Mouse (Mus musculus): ENCODE data around the gene Foxp3. TPM values are rescaled to one million over a fixed set of nuclear protein-coding genes. Genes with fewer than 3 reads are reported as not detected.

Gene Foxp3
- polyA plus RNA-seq, 1 experiment from 2014 or later, result 0.21 TPM

DNA sequence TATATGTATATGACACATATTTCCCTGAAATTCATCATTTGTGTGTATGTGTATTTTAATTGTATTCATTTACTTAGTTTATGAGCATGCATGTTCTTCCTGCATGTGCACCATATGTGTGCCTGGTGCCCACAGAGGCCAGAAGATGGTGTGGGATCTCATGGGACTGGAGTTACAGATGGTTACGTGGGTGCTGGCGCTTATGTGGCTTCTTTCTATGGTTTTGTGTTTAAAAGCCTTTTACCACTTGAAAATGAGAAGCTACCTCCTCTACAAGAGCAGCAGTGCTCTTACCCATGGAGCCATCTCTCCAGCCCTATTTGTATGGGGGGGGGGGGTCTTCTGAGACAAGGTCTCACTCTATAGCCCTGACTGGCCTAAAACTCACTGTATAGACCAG lies 7.7 kb downstream of the Foxp3 start:
- H3K27me3 ChIP-seq, result no peaks in the 10 kb centered on the region
- H3K9me3 ChIP-seq, result no peaks in the 10 kb centered on the region
- H3K4me1 ChIP-seq (replicated peaks), result no peaks in the 10 kb centered on the region
- no peak for ATAC-seq (ENCODE audit: low FRiP score)
- H3K4me2 ChIP-seq, result no peak overlapping the region
- H3K27ac ChIP-seq, result no peak overlapping the region
- H3K4me3 ChIP-seq, result no peak overlapping the region
- WGBS, result 93% methylated on average over 2 of the region's 2 CpGs
- no peak overlapping the region for H3K9ac ChIP-seq
- H3K36me3 ChIP-seq, result peaks cover 9% of the 10 kb centered on the region; the same call in 1 of the 2 replicates

DNA sequence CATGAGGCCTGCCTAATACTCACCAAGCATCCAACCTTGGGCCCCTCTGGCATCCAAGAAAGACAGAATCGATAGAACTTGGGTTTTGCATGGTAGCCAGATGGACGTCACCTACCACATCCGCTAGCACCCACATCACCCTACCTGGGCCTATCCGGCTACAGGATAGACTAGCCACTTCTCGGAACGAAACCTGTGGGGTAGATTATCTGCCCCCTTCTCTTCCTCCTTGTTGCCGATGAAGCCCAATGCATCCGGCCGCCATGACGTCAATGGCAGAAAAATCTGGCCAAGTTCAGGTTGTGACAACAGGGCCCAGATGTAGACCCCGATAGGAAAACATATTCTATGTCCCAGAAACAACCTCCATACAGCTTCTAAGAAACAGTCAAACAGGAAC lies 10.4 kb downstream of the Foxp3 start:
- Histone ChIP-seq H3K27ac (no peak overlapping the region), H3K27me3 (no peaks in the 10 kb centered on the region), H3K4me2 (no peak overlapping the region), H3K36me3 (peaks cover 16% of the 10 kb centered on the region), H3K9ac (no peak overlapping the region), H3K4me1 (replicated peaks) (no peaks in the 10 kb centered on the region), H3K4me3 (no peak overlapping the region), H3K9me3 (no peaks in the 10 kb centered on the region)
- 97% methylated on average over 11 of the region's 11 CpGs for WGBS
- ATAC-seq (ENCODE audit: low FRiP score), result no peak

DNA sequence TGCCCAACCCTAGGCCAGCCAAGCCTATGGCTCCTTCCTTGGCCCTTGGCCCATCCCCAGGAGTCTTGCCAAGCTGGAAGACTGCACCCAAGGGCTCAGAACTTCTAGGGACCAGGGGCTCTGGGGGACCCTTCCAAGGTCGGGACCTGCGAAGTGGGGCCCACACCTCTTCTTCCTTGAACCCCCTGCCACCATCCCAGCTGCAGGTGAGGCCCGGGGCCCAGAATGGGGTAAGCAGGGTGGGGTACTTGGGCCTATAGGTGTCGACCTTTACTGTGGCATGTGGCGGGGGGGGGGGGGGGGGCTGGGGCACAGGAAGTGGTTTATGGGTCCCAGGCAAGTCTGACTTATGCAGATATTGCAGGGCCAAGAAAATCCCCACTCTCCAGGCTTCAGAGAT lies 12.9 kb downstream of the Foxp3 start:
- no peak overlapping the region for H3K9ac ChIP-seq
- peaks cover 26% of the 10 kb centered on the region for H3K36me3 ChIP-seq
- no peak overlapping the region for H3K27ac ChIP-seq
- no peak for ATAC-seq (ENCODE audit: low FRiP score)
- H3K4me1 ChIP-seq (replicated peaks), result no peaks in the 10 kb centered on the region
- H3K9me3 ChIP-seq, result no peaks in the 10 kb centered on the region
- H3K27me3 ChIP-seq, result no peaks in the 10 kb centered on the region
- 96% methylated on average over 4 of the region's 5 CpGs for WGBS
- H3K4me2 ChIP-seq, result no peak overlapping the region
- H3K4me3 ChIP-seq, result no peak overlapping the region

DNA sequence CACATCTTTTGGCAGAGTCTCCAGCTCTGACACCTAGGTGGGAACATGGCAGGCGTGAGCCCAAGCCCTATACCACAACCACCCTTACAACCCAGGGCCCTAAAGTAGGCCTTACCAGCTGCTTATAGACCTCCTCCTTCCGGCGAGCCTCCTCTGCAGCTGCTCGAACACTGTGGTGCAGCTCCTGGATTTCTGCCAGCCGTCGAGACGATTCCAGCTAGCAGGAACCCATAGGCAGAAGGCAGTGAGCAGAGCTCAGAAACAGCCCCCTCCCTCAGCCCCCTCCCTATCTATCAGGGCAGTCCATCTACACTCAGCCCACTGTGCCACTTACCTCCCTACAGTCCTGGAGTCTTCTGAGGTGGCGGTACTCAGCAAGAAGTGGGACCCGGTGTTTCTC lies 21.9 kb downstream of the Foxp3 start:
- Histone ChIP-seq H3K4me2 (no peak overlapping the region), H3K27me3 (no peaks in the 10 kb centered on the region), H3K9me3 (no peaks in the 10 kb centered on the region), H3K4me1 (replicated peaks) (no peaks in the 10 kb centered on the region), H3K27ac (no peak overlapping the region), H3K4me3 (no peak overlapping the region), H3K36me3 (peaks cover 68% of the 10 kb centered on the region), H3K9ac (no peak overlapping the region)
- ATAC-seq (ENCODE audit: low FRiP score), result no peak
- WGBS, result 87% methylated on average over 9 of the region's 9 CpGs

DNA sequence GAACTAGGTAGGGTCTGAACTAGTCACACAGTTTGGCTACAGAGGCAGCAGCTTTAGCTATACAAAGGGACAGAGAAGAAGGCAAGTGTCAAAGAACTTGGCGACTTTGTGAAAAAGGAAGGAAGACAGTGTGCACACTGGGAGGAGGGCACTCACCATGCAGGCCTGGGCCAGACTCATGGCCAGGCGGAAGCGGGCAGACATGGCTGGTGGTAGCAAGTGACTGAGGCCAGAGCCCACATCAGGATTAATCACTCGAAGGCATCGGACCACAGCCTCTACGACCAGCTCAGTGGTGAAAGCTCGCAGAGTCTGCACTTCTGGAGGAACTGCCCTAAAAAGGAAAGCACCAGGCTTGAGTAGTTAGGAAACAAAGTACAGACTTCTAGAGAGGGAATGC lies 30.6 kb downstream of the Foxp3 start:
- H3K4me1 ChIP-seq (replicated peaks), result peaks cover 11% of the 10 kb centered on the region
- no peak overlapping the region for H3K9ac ChIP-seq
- H3K36me3 ChIP-seq, result peaks cover 5% of the 10 kb centered on the region
- ATAC-seq (ENCODE audit: low FRiP score), result no peak
- 94% methylated on average over 7 of the region's 7 CpGs for whole genome bisulfite sequencing
- H3K9me3 ChIP-seq, result no peaks in the 10 kb centered on the region
- peaks cover 4% of the 10 kb centered on the region; the same call in 1 of the 2 replicates for H3K27me3 ChIP-seq
- no peak overlapping the region for H3K27ac ChIP-seq
- no peak overlapping the region for H3K4me3 ChIP-seq
- peak overlapping the region; percentile 53 for H3K4me2 ChIP-seq

DNA sequence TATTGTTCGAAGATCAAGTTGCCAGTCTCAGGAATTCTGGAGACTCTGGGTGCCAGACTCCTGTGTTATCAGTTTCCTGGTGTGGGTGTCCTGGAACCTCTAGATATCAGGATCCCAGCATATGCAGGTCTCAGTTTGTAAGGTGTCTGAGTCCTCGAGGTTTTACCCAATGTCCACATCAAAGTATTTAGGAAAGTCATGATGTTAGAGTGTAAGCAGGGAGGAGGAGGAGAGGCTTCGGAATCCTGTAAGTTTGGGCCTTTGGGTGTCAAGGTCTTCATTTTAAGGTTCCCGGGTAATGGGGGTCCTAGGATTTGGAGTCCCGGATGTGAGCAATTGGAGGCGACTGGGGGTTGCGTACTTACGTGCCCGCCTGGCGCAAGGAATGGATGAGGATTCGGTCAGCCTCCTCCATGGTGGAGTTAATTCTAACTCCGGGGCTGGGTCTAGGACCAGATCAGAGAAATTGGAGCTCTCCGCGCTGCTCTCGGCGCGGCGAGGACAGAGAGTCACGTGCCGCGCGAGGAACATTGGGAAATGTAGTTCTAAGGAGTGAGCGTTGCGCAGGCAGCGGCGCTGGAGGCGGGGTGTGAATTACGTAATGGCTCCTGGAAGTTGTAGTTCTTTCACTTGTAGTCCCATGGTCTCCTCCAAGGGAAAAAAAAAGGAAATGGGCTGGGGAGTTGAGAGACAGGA lies 31.6 kb downstream of the Foxp3 start, which contains the start of gene Ccdc22:
TSS of gene Ccdc22 (minus strand) at position 639 of the 696 bp plus-strand sequence.
- 21% methylated on average over 28 of the region's 28 CpGs for WGBS
- H3K27ac ChIP-seq, result peak within 1 kb of the TSS; percentile 52; the same call in 1 of the 2 replicates
- peak; percentile 91 for ATAC-seq (ENCODE audit: low FRiP score)

DNA sequence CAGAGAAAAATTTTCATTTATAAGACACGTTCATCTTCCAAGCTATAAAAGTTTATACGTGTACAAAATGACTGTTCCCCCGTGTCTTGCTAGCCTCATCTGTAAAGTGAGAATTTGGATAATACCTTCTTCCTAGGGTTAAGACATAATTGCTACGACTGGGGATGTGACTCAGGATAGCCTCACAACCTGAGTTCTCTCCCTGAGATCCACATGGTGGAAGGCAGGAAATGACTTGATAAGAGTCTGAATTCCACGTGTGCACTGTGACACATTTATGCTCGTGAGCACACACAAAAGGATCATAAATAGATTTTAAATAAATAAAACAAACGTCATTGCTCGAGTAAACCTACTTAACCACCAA lies 32.1 kb downstream of the Foxp3 start:
- Histone ChIP-seq H3K27me3 (peaks cover 4% of the 10 kb centered on the region; the same call in 1 of the 2 replicates), H3K9ac (no peak overlapping the region), H3K36me3 (no peaks in the 10 kb centered on the region), H3K9me3 (no peaks in the 10 kb centered on the region), H3K4me1 (replicated peaks) (peaks cover 11% of the 10 kb centered on the region), H3K4me2 (no peak overlapping the region), H3K27ac (no peak overlapping the region), H3K4me3 (no peak overlapping the region)
- 45% methylated on average over 8 of the region's 8 CpGs for WGBS
- peak; percentile 41 for ATAC-seq (ENCODE audit: low FRiP score)

More for the DNA sequence above, 31.6 kb downstream of the Foxp3 start, which contains the start of gene Ccdc22:
- no peaks in the 10 kb centered on the region for H3K9me3 ChIP-seq
- peak within 1 kb of the TSS; percentile 53 for H3K4me2 ChIP-seq
- H3K4me1 ChIP-seq (replicated peaks), result peaks cover 11% of the 10 kb centered on the region
- no peaks in the 10 kb centered on the region for H3K36me3 ChIP-seq
- peak within 1 kb of the TSS; percentile 47 for H3K4me3 ChIP-seq
- peaks cover 4% of the 10 kb centered on the region; the same call in 1 of the 2 replicates for H3K27me3 ChIP-seq
- peak within 1 kb of the TSS; percentile 64 for H3K9ac ChIP-seq

DNA sequence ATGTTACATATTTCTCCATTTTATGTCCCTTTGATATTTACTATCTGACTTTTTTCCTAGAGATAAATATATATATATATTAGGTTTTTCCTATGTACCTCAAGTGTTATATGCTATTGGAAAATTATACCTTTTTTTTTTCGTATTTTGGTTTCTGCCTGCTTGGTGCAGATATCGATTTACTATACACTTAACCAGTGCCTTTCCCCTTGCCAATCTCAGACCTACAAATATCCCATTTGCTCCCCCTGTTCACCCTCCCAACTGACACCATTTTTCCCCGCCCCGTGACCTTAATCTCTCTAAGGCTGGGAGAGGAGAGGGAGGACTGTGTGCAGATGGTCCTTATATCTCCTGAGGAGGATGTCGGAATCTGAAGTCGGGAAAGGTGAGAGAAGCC lies 33.3 kb downstream of the Foxp3 start, which contains the start of gene Cacna1f:
TSS of gene Cacna1f (plus strand) at position 301 of the 400 bp plus-strand sequence.
- H3K27me3 ChIP-seq, result peaks cover 4% of the 10 kb centered on the region; the same call in 1 of the 2 replicates
- H3K36me3 ChIP-seq, result no peaks in the 10 kb centered on the region
- H3K4me1 ChIP-seq (replicated peaks), result peaks cover 11% of the 10 kb centered on the region
- H3K4me2 ChIP-seq, result no peak within 1 kb of the TSS
- no peak for ATAC-seq (ENCODE audit: low FRiP score)
- no peaks in the 10 kb centered on the region for H3K9me3 ChIP-seq
- no peak within 1 kb of the TSS for H3K4me3 ChIP-seq
- H3K27ac ChIP-seq, result no peak within 1 kb of the TSS
- WGBS, result 86% methylated on average over 6 of the region's 6 CpGs
- H3K9ac ChIP-seq, result no peak within 1 kb of the TSS

DNA sequence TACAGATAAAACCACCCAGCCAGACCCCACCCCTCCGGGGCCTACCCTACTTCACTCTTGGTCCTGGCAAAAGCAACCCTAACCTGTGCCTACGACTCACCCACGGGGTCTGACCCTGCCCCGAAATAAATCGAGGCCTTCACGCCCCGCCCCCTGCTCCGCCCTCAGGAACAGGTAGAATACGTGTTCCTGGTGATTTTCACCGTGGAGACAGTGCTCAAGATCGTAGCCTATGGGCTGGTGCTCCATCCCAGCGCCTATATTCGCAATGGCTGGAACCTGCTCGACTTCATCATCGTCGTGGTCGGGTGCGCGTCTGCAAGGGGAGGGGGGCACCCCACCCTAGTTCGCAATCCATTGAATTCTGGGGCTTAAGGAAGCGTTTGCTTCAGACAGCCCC lies 36.6 kb downstream of the Foxp3 start:
- H3K9ac ChIP-seq, result peak overlapping the region; percentile 65
- peak overlapping the region; percentile 42 for H3K4me3 ChIP-seq
- 21% methylated on average over 21 of the region's 21 CpGs for whole genome bisulfite sequencing
- H3K27ac ChIP-seq, result peak overlapping the region; percentile 44; the same call in 1 of the 2 replicates
- no peaks in the 10 kb centered on the region for H3K9me3 ChIP-seq
- no peaks in the 10 kb centered on the region for H3K36me3 ChIP-seq
- no peaks in the 10 kb centered on the region for H3K4me1 ChIP-seq (replicated peaks)
- peaks cover 4% of the 10 kb centered on the region; the same call in 1 of the 2 replicates for H3K27me3 ChIP-seq
- ATAC-seq (ENCODE audit: low FRiP score), result peak; percentile 15; the same call in 1 of the 2 replicates
- H3K4me2 ChIP-seq, result peak overlapping the region; percentile 65

DNA sequence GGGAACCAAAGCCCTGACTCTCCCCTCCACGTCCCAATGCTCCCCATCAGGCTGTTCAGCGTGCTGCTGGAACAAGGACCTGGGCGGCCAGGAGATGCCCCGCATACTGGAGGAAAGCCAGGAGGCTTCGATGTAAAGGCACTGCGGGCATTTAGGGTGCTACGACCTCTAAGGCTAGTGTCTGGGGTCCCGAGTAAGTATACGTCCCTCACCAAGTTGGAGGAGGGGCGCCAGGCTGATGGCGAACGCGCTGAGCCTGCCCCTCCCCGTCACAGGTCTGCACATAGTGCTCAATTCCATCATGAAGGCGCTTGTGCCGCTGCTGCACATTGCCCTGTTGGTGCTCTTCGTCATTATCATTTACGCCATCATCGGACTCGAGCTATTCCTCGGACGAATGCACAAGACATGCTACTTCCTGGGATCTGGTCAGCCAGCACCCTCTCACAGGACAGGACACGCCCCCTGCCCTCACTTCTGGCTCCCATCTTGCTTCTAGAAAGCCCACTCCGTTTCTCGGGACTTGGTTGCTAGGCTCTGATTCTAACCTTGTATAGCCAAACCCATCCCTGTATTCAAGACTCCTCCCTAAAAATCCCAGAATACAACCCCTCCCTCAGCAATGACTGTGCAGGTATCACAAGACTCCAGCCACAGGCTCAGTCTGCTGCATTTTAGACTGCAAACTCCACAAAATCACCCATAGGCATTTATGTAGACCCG lies 37.3 kb downstream of the Foxp3 start:
- Histone ChIP-seq H3K4me2 (peak overlapping the region; percentile 65), H3K27ac (peak overlapping the region; percentile 44; the same call in 1 of the 2 replicates), H3K9me3 (no peaks in the 10 kb centered on the region), H3K4me3 (peak overlapping the region; percentile 42), H3K9ac (peak overlapping the region; percentile 65), H3K27me3 (peaks cover 4% of the 10 kb centered on the region; the same call in 1 of the 2 replicates), H3K4me1 (replicated peaks) (no peaks in the 10 kb centered on the region), H3K36me3 (no peaks in the 10 kb centered on the region)
- ATAC-seq (ENCODE audit: low FRiP score), result peak; percentile 82
- 31% methylated on average over 26 of the region's 26 CpGs for WGBS

DNA sequence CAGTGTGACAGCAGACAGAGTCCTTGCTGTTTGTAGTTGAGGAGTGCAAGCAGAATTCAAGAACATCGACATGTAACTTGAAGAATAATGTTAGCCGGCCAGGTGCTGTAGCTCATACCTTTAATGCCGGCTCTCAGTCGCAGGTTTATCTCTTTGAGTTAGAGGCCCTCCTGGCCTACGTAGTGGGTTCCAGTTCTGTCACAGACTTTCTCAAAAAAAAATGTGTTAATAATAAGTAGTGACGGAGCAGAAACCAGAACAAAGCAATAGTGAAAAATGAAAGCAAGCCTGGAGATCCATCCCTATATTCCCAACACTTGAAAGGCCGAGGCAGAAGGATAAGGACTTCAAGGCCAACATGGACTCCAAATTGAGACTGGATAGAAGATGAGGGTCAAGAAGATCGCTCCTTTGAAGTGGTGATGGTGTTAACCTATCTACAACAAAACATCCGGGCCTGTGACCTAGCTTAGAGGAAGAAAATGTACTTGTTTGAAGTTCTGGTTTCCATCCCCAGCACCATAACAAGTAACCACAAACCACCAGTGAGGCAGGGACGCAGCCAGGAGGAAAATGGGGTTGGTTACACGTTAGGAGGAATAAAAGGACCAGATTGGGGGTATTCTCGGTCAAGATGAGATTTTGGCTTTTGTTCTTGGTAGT lies 44.6 kb downstream of the Foxp3 start:
- ATAC-seq (ENCODE audit: low FRiP score), result no peak
- Histone ChIP-seq H3K4me3 (no peak overlapping the region), H3K27ac (no peak overlapping the region), H3K4me2 (no peak overlapping the region), H3K4me1 (replicated peaks) (no peaks in the 10 kb centered on the region), H3K9ac (no peak overlapping the region), H3K9me3 (no peaks in the 10 kb centered on the region), H3K36me3 (no peaks in the 10 kb centered on the region), H3K27me3 (no peaks in the 10 kb centered on the region)
- 86% methylated on average over 12 of the region's 12 CpGs for WGBS

DNA sequence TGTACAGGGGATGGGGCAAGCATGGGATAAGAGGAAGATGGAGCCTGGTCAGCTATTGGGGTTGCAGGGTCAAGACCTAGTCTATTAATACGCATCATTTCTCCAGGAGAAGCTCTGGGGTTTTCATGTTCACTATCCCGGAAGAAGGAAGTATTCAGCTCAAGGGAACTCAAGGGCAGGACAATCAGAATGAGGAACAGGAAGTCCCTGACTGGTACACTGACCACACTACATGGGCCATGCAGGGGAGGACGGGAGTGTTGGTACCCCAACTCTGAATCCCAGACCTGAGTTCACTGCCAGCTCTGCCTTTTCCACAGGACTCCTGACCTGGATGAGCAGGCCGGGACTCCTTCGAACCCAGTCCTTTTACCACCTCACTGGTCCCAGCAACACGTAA lies 59.1 kb downstream of the Foxp3 start:
- Histone ChIP-seq H3K36me3 (no peaks in the 10 kb centered on the region), H3K4me1 (replicated peaks) (no peaks in the 10 kb centered on the region), H3K9ac (no peak overlapping the region), H3K27ac (no peak overlapping the region), H3K27me3 (no peaks in the 10 kb centered on the region), H3K4me3 (no peak overlapping the region), H3K9me3 (no peaks in the 10 kb centered on the region), H3K4me2 (no peak overlapping the region)
- 87% methylated on average over 6 of the region's 6 CpGs for WGBS
- no peak for ATAC-seq (ENCODE audit: low FRiP score)

Measured in hindbrain, embryonic 13.5 days (tissue).